18 mouse cellular contexts compared by ENCODE assay signal in the genomic region with DNA sequence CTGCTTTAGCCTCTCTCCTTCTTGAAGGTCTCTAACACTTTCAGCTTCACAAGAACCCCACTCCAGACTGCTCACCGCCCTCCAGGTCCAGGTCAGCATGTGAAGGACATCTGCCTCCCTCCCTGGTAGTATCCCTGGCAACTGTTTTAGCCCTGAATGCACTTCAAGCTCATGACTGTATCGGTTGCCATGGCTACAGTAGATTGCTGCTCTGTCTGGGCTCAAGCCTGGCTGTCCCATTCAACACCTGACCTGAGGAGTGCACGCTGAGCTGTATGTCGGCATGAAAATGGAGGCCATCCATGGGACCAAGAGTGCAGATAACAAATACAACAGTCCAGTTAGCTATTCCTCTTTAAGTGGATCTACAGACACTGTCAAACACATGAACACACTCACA. TPM values are rescaled to one million over a fixed set of nuclear protein-coding genes. Genes with fewer than 3 reads are reported as not detected.
A peak's percentile ranks its signal among the peaks of the same experiment; 100 is the strongest.
DNase-seq lines count a peak whose midpoint lies in the region; ATAC-seq lines count a peak whose summit lies in the region.
"Had no signal": no experiment of that assay in that cellular context is flagged by ENCODE, and none has a peak within 500 bp of the region (broad histone marks: within the 10 kb centered on the region; RNA-seq: fewer than 3 reads in every experiment).

No protein-coding gene starts in this region.

- peaks cover 7% of the 10 kb centered on the region; the same call in 1 of the 2 replicates for H3K4me1 ChIP-seq in heart, embryonic 11.5 days (ENCODE audit: control insufficient read depth, insufficient read depth, low read length)
- no peaks in the 10 kb centered on the region for H3K4me1 ChIP-seq in forebrain, embryonic 16.5 days (replicated peaks; ENCODE audit: control insufficient read depth, insufficient read depth, low read length)
- H3K4me1 ChIP-seq in midbrain, embryonic 13.5 days (replicated peaks), result peaks cover 7% of the 10 kb centered on the region
- H3K4me1 ChIP-seq: limb, embryonic 12.5 days; liver, embryonic 15.5 days had no signal

- H3K27me3 ChIP-seq in heart, embryonic 11.5 days (ENCODE audit: control insufficient read depth, insufficient read depth, low read length), result no peaks in the 10 kb centered on the region
- no peaks in the 10 kb centered on the region for H3K27me3 ChIP-seq in forebrain, embryonic 16.5 days (replicated peaks; ENCODE audit: control insufficient read depth, insufficient read depth, low read length)
- H3K27me3 ChIP-seq in midbrain, embryonic 13.5 days, result no peaks in the 10 kb centered on the region
- H3K27me3 ChIP-seq: limb, embryonic 12.5 days; liver, embryonic 15.5 days; midbrain, embryonic 12.5 days; Patski had no signal

- no peaks in the 10 kb centered on the region for H3K9me3 ChIP-seq in heart, embryonic 11.5 days (replicated peaks; ENCODE audit: control insufficient read depth, low read length)
- no peaks in the 10 kb centered on the region for H3K9me3 ChIP-seq in forebrain, embryonic 16.5 days (ENCODE audit: control insufficient read depth, low read length)
- no peaks in the 10 kb centered on the region for H3K9me3 ChIP-seq in midbrain, embryonic 13.5 days
- H3K9me3 ChIP-seq: limb, embryonic 12.5 days; liver, embryonic 15.5 days; midbrain, embryonic 12.5 days had no signal

- no peak for DNase-seq in heart, adult 11 months
- DNase-seq in retina, postnatal 1 day, result peak; percentile 24
- no peak for DNase-seq in gastrocnemius, adult 18-20 months (ENCODE audit: low spot score)
- DNase-seq in adrenal gland, postnatal 36 days, result no peak
- DNase-seq: B cell, adult 2 months; cerebellum, adult 2 months; kidney, adult 9 months; thymus, postnatal 4 days had no signal

- H3K36me3 ChIP-seq in heart, embryonic 11.5 days (ENCODE audit: control insufficient read depth, insufficient read depth, low read length), result no peaks in the 10 kb centered on the region
- no peaks in the 10 kb centered on the region for H3K36me3 ChIP-seq in forebrain, embryonic 16.5 days (ENCODE audit: control insufficient read depth, insufficient read depth)
- no peaks in the 10 kb centered on the region for H3K36me3 ChIP-seq in midbrain, embryonic 13.5 days
- H3K36me3 ChIP-seq: limb, embryonic 12.5 days; liver, embryonic 15.5 days; midbrain, embryonic 12.5 days had no signal

- H3K4me2 ChIP-seq in heart, embryonic 11.5 days, result no peak overlapping the region
- H3K4me2 ChIP-seq in forebrain, embryonic 16.5 days (ENCODE audit: low read length), result no peak overlapping the region
- no peak overlapping the region for H3K4me2 ChIP-seq in midbrain, embryonic 13.5 days (replicated peaks)
- H3K4me2 ChIP-seq: limb, embryonic 12.5 days; liver, embryonic 15.5 days; midbrain, embryonic 12.5 days had no signal

- 50% methylated on average over 4 of the region's 4 CpGs for WGBS in heart, embryonic 11.5 days (ENCODE audit: insufficient replicate concordance)
- 71% methylated on average over 4 of the region's 4 CpGs for WGBS in forebrain, embryonic 16.5 days
- WGBS in midbrain, embryonic 13.5 days, result 50% methylated on average over 4 of the region's 4 CpGs

- ATAC-seq in heart, embryonic 11.5 days (replicated peaks; ENCODE audit: insufficient number of reproducible peaks, low FRiP score, low TSS enrichment), result 0 out of 2 replicates have a peak, but pooled peaks have one; percentile 39
- 0 out of 2 replicates have a peak, but pooled peaks have one; percentile 49 for ATAC-seq in forebrain, embryonic 16.5 days
- ATAC-seq in midbrain, embryonic 13.5 days, result peak; percentile 87
- ATAC-seq in activated CD4-positive, CD25-positive, alpha-beta regulatory T cell, adult 4 months, result no peak
- ATAC-seq: inflammation-experienced regulatory T-cells, adult 6 months; Patski had no signal

- no peak overlapping the region for H3K9ac ChIP-seq in heart, embryonic 11.5 days (ENCODE audit: low read depth, low read length)
- H3K9ac ChIP-seq in forebrain, embryonic 16.5 days (replicated peaks; ENCODE audit: low read depth, low read length), result no peak overlapping the region
- H3K9ac ChIP-seq in midbrain, embryonic 13.5 days (replicated peaks), result no peak overlapping the region
- H3K9ac ChIP-seq: limb, embryonic 12.5 days; liver, embryonic 15.5 days; midbrain, embryonic 12.5 days had no signal

- H3K27ac ChIP-seq in heart, embryonic 11.5 days (ENCODE audit: low read depth, low read length), result no peak overlapping the region
- H3K27ac ChIP-seq in forebrain, embryonic 16.5 days (ENCODE audit: low read length), result no peak overlapping the region
- no peak overlapping the region for H3K27ac ChIP-seq in midbrain, embryonic 13.5 days
- H3K27ac ChIP-seq: left cerebral cortex, adult 2 months; limb, embryonic 12.5 days; liver, embryonic 15.5 days; midbrain, embryonic 12.5 days had no signal

- no peak overlapping the region for H3K4me3 ChIP-seq in heart, embryonic 11.5 days (ENCODE audit: low read depth, low read length)
- H3K4me3 ChIP-seq in forebrain, embryonic 16.5 days (replicated peaks; ENCODE audit: low read length), result no peak overlapping the region
- H3K4me3 ChIP-seq in midbrain, embryonic 13.5 days (replicated peaks), result no peak overlapping the region
- H3K4me3 ChIP-seq: left cerebral cortex, adult 2 months; limb, embryonic 12.5 days; liver, embryonic 15.5 days; midbrain, embryonic 12.5 days had no signal

RNA-seq across cellular contexts. Expression of gene Slc5a11, which starts 24.0 kb away (rescaled TPM):
- 0.42 TPM in 1 of 2 replicates, not detected in the other for polyA plus RNA-seq in heart, embryonic 11.5 days (2014; fragmentation: Nextera tagmentation; extraction: Ambion mirVana)
- polyA plus RNA-seq in forebrain, embryonic 16.5 days (2015; fragmentation: Nextera tagmentation; extraction: Ambion mirVana), result 0.30 and 0.75 TPM in 2 replicates
- 0.13 and 0.34 TPM in 2 replicates for polyA plus RNA-seq in midbrain, embryonic 13.5 days (2015; fragmentation: Nextera tagmentation; extraction: Ambion mirVana)
- not detected for total RNA-seq in gastrocnemius, adult 18-20 months (2021)
- polyA plus RNA-seq in activated CD4-positive, CD25-positive, alpha-beta regulatory T cell, adult 4 months (2017; shearing (Covaris generic)), result under 1 TPM in 1 of 2 experiments, not detected in 1; 0.54 TPM
- not detected for total RNA-seq in adrenal gland, postnatal 36 days (2021)
- polyA plus RNA-seq: Patski had no signal
